Mouse (Mus musculus): Measurements from ENCODE around the gene Kcnmb1.
A peak's percentile ranks its signal among the peaks of the same experiment; 100 is the strongest.

Gene Kcnmb1

DNA sequence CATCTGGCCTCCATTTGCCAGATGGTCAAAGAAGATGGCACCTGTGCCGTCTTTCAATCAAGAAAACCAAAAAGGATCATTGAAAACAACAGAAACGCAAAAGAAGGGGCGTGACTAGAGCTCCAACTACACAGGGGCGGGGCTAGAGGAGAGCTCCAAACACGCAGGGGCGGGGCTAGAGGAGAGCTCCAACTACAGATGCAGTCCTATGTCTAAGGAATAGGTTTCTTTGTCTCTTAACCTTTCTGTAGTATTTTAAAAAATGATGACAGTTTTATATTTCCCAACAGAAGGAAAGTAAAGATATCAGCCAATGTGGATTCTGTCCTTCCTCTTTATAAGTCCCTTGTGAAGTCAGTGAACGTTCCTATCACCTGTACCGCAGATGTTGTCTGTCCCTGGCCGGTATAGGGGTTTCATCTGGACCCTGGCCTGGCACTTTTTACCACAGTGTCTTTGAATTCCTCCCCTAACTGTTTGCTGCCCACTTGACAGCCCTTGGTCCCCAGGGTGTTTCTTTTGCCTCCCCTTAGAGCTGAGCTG lies 18.0 kb upstream of the Kcnmb1 start:
- no peak for DNase-seq

- no peak for DNase-seq
Observed at GRCm38 (mm10) chr11:33946501-33946900, 16.3 kb upstream of the Kcnmb1 start.

GRCm38 (mm10) chr11:33951155-33951554 lies 11.7 kb upstream of the Kcnmb1 start:
- no peak for DNase-seq

DNA sequence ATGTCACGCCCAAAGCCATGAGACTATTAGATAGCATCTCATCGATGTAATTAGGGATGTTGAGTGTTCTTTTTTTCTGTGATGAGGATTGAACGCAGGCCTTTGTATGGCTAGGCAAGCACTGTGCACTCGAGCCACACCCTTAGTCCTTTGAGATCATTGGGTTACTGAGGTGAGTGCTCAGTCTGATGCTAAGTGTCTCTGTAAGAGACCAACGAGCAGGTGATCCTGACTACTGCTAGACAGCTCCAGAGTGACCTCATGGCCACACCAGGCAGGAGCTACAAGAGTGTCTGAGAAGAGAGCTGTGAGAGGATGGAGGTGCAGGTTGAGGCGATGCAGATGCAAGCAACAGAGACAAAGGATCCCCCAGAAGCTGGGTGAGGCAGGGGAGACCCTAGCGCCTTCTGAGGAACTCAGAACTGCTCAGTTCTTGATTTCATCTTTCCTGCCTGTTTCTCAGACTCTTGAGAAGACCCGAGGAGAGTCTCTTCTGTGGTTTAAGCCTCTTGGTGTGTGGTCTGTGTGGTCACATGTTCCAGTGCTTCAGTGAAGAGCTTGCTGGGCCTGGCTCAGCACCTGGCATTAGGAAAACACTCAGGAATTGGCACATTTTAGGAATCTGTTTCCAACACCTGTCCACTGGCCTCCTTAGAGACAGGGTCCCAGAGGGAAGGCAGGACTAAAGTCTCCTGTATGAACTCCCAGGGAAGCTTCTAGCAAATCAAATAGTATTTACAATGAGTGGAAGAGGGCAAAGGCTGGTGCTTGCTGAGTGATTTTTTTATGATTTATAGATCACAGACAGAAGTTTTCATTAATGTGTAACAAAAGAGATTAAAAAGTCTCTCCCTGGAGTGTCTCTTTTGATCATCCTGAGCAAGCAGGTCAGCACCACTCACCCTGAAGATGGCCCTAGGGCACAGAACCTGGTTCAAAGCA lies 10.9 kb upstream of the Kcnmb1 start:
- no peak for DNase-seq

DNA sequence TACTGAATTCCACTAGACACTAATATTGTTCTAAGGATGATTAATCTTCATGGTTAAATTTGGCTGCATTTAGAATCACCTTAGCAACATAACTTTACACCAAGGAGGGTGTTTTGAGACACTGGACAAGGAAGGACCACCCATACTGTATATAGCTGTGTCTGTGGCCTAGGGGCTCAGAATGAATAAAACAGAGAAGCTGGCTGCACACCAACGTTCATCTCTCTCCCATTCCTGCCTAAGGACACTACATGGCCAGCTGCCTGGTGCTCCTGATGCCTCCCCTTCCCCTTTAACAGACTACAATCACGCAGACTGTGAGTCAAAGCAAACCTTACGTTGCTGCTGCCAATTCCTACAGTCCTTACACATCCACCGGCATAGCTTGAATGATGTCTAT lies 6.8 kb upstream of the Kcnmb1 start:
- no peak for DNase-seq

DNA sequence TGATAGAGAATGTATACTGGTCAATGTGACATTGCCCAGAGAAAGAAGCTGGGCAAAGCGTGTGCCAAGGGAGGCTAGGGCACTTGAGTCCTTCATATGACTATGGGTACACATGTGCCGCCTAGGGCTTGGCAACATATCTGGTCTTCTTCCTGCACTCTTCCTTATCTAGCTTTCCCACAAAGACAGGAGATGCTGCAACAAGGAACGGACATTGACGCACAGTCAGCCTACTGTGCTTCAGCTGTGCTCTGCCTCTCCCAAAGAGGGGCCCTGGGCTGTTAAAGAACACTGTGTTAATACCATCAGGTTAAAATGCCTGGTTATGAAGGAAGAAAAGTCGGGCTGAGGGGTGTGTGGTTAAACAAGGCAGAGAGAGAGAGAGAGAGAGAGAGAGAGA lies 6.2 kb upstream of the Kcnmb1 start:
- no peak for DNase-seq

DNA sequence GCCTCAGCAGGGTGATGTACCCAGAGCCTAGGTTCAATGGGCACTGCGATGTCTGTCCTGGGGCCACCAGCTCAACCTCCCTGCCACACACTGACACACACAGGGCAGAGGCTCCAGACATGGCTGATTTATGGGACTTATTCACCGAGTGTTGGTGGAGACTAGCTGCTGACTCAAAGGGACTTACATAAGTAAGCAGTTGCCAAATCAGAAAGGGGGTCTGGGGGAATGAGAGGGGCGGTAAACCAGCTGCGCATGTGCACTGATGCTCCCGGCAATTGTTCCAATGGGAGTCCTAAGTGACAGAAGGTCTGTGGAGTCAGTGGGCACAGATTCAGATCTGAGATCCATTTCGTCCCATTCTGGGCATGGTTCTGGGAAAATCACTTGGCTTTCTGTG lies 5.2 kb upstream of the Kcnmb1 start:
- no peak for DNase-seq

DNA sequence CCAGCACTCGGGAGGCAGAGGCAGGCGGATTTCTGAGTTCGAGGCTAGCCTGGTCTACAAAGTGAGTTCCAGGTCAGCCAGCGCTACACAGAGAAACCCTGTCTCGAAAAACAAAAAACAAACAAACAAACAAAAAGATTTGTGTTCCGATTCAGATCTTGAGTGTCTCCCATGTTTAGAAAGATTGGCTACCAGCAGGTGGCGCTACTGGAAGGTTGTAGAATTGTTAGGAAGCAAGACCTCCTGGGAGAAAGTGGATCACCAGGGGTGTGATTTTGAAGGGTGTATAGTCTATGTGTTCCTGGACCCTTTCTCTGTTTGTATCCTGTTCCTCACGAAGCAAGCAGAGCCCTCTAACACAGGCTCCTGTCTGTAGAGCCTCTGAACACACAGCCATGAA lies 4.1 kb upstream of the Kcnmb1 start:
- DNase-seq = peak; percentile 48 to 65

GRCm38 (mm10) chr11:33962178-33962577 lies 635 bp upstream of the Kcnmb1 start:
- DNase-seq = no peak

DNA sequence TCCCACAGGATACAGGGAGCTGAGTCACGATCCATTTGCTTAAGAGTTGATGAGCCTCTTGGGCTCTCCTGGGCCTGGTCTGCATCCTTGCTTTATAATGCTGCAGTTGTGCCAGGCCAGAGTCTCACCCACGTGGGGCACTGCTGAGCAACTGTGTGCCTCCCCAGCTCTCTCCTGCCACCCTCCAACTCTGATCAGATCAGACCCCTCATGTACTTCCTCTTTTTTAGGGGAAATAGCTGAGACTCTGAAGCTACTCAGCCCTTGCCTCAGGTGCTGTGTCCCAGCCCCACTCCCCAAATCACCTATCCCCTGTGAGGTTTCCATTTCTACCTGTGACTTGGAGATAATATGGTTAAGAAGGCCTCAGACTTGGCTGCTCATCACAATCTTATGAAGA lies 2.6 kb downstream of the Kcnmb1 start:
- DNase-seq = peak; percentile 29 to 41

DNA sequence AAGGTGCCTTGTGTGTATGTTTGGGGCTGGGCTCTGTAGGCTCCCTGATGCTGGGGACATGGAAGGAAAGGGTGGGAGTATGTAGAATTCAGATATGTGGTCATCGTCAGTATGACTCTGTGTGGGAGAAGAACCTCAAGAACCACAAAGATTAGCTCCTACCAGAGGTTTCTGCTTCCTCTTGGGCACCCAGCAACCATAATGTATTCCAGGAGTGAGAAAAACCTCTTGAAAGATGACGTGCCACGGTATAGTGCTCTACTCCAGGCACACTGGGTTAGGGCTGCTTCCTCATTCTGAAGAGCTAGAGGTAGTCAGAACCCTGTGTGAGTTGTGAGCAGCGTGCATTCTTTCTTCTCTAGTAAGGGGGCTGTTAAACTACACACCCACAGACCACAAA lies 4.9 kb downstream of the Kcnmb1 start:
- DNase-seq = no peak

GRCm38 (mm10) chr11:33969199-33969598 lies 6.4 kb downstream of the Kcnmb1 start:
- DNase-seq = no peak

DNA sequence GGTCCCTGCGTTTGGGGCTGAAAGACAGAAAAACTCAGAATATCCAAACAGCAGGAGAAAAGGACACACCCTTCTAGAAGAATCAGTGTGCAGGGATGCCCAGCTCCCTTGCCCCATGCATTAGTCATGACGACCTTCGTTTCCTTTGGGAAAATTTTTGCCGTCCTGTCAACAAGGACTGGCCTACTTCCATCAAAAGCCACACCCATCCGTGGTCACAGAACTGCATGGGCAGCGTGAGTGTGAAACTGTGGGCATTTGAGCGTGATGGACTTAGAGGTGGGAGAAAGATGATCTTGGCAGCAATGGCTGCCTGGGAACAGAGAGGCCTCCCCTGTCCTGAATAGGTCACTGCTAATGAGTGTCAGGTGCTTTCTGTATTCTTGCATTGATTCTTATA lies 9.3 kb downstream of the Kcnmb1 start:
- DNase-seq = no peak

GRCm38 (mm10) chr11:33974341-33975040 lies 11.7 kb downstream of the Kcnmb1 start:
- no peak for DNase-seq

GRCm38 (mm10) chr11:33975121-33975520 lies 12.3 kb downstream of the Kcnmb1 start:
- DNase-seq = no peak

- no peak for DNase-seq
Observed at GRCm38 (mm10) chr11:33980146-33980545, 17.3 kb downstream of the Kcnmb1 start.

DNA sequence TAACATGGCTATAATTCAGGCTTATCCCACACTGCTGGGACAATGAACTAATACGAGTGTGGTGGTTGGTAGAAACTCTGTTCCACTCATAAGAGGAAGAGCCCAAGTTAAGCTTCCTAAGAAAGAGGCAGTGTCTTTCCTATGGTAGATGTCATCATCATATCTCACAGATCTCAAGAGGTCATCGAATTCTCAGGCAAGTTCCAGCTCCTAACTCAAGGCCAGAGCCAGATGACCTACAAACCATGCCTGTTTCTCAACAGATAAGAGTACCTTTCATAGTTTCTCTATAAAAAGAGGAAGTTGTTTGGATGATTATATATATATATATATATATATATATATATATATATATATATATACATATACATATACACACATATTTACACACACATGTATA lies 23.7 kb downstream of the Kcnmb1 start:
- DNase-seq = no peak

- no peak for DNase-seq
Observed at GRCm38 (mm10) chr11:33990002-33990401, 27.2 kb downstream of the Kcnmb1 start.

DNA sequence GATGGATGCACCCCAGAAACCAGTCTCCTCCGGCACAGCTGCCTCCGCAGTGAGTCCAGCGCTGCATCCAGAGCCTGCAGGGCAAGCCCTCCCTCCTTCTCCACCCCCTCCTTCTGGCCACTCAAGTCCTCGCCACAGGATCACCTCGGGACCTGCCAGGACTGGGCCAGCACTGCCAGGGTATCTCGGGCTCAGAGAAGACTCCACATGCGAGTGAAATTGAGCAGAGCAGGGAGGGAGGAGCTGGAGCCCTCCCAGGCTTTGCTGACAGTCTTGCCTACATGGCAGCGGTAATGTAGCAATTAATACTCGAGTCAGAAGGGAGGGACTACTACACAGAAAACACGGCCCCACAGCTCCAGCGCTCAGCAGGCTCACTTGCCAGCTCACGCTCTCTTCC lies 30.1 kb downstream of the Kcnmb1 start, which contains the start of gene Kcnip1:
TSS of gene Kcnip1 (minus strand) at position 215 of the 400 bp plus-strand sequence.
- DNase-seq = no peak

DNA sequence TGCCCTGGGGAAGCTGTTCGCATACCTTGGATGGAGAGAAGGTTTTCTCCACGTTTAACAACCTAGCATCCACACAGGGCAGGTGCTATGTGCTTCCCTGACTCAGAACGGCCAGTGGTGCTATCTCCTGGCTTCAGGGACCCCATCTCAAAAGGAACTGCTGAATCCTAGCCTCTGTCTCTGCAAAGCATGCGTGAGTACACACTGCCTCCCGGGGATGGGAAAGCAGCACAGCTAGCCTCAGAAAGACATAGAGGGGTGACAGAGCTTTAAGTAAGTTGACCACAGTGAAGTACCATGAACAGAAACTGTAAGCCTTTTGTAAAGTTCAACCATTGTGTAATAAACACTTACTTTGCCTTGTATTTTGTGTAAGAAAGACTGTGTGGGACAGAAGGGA lies 30.7 kb downstream of the Kcnmb1 start:
- no peak for DNase-seq

GRCm38 (mm10) chr11:33998244-33998643 lies 35.4 kb downstream of the Kcnmb1 start:
- no peak for DNase-seq

GRCm38 (mm10) chr11:34000416-34000815 lies 37.6 kb downstream of the Kcnmb1 start:
- DNase-seq = no peak

DNA sequence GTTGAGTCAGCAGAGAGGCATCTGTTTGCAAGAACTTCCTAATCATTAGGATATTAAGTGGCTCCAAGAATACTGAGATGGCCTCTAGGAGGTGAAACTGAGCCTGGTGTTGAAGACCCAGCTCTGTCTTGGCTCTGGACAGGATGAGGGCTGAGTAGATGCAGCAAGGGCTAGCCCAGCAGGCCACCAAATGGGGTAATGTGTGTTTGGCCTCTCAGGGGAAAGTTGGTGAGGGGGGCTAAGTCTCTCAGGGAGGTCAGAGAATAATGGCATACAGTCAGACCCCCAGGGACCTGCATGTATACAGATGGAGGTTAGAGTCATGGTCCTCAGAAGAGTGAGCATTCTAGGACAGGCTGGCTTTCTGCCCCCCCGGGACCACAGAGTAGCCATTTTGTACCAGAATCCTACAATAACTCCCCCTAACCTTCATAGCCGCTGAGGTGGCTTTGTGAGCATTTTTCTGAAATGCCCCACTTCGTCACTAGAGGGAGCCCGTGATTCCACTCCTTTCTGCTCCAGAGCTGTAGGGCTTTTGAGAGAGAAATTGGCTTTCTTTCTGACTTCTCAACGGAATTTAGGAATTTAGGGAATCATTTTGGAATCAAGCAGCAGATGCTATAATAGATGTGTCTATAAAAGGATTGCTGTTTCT lies 39.3 kb downstream of the Kcnmb1 start:
- peak; percentile 68 to 75 for DNase-seq
